Mouse (Mus musculus): ENCODE measurements around the gene Macrod1.

Macrod1 gene

DNA sequence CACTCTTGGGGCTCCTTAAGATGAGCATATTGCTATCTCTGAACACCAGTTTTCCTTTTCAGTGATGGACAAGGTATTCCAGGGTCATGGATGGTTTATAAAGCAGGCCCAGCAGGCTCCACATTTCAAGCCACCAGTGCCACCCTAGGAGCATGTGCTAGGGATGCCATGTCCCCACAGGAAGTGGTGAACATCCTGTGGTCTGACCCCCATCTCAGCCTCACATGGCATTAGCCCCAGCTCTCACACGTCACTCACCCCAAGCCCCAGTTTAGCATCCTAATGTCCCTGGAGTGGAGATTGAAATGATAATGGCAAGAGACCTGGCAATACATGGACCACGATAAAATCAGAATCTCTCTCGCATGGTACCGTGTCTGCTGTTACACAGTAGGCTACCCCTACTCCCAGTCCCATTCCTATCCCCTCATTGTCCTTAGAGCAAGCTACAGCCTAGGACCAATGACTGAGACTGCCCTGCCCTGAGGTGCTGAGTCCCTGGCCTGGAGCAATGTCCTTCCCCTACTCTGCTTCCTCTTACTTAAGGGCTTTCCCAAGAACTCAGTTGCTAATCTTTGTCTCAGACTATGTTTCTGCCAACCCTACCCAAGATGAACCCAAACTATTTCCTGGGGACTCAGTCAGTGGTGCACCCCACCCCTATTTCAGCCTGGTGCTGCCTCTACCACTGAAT is 59.6 kb downstream of the Macrod1 start:
- no peak for DNase-seq

DNA sequence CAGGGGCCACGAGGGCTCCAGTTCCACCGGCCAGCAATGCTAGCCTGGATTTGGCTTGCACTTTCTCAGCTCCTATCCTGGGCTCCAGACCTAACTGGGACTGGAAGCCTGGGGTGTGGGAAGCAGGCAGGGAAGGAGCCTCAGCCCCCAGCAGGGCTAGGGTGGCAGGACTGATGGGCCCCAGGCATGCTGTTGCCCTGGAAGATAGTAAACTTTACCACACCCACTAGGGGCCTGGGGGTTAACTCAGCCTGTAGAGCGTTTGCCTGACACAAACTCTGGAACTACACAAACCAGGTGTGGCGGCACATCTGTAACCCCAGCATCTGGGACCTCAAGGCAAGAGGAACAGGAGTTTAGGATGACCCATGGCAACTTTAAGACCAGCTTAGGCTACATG is 60.5 kb downstream of the Macrod1 start:
- no peak for DNase-seq

DNA sequence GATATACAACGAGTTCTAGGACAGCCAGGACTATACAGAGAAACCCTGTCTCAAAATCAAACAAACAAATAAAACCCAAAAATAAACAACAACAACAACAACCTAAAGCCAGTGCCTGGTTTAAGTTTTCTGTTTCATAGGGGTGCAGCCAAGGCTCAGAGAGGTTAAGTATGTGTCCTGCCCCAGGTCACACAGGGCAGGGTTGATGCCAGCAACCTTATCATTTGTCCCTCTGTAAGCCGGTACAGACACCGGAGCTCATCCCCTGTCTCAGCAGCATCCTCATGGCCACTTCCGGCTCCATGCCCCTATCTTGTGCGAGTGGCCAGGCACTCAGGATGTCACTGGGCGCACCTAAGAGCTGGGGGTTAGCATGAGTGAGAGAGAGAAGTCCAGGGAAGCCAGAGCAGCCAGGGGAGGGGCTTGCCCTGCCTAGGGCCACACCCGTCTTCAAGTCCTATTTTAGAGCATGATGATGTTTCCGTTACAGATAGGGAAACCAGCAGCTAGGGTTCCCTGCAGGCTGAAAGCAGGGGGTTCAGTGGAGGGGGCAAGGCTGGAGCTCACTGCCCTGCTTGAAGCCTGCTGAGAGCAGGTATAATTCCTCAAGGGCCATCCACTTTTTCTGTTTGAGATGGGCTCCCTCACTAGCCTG is 61.2 kb downstream of the Macrod1 start:
- no peak for DNase-seq

DNA sequence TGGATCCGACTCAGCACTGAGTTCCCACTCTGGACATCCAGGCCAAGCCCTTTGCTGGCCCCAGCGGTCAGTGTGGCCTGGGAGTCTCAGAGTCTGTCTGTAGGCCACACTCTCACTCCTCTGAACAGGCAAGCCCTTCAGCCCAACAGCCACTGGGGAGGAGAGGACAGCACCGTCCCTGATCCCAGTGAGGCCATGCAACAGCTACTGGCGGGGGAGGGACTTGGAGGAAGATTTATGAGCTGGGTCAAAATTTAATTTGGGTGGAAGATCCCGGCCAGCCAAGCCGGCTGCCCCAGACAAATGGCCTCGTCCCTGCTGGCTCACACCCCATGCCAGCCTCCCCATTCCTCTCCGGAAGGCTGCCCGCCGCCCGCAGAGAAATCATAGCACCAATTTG is 64.6 kb downstream of the Macrod1 start:
- peak; percentile 61 to 77 for DNase-seq

DNA sequence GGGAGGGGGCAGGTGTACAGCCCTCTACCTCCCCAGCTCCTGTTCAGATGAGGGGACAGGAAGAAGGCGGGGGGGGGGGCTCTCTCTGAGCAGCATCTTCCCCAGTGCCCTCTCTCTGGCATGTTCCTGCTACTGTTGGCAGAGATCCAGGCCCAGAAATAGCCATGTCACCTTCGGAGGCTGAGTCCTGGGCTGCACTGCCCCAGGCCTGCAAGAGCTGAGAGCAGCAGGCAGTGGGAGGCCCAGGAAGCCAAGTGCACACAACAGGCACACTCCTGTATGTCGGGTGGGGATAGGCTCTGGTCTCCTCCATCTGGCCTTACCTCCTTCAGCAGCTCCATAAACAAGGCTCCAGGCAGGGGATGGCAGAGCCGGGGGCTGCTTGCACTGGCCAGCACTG is 65.7 kb downstream of the Macrod1 start:
- DNase-seq, result peak in 1 of 2 experiments; percentile 59

DNA sequence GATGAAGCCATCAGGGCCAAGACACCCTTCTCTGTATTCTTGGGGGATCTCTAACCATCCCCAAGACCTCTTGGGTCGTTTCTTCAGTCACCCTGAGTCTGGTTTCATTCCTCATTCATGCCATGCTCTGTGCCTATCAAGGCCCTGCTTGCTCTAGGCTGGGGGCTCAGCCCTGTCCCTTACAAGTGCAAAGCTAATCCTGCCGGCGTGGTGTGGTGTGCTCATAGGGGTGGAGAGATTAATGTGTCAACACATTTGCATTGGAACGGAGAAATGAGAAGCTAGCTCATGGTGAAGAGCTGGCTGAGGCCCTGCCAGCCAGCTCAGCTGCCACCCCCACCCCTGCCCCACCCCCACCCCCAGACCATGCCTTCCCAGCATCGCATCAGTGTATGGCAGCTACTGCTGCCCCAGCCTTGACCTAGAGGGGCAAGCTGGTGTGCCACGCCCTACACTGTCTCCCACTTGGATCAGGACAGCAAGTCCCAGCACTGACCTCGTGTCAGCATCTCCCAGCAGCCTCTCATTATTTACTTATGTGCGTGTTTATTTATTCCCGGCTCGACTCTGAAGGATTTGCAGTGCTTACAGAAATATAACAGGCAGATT is 66.2 kb downstream of the Macrod1 start:
- DNase-seq, result no peak

DNA sequence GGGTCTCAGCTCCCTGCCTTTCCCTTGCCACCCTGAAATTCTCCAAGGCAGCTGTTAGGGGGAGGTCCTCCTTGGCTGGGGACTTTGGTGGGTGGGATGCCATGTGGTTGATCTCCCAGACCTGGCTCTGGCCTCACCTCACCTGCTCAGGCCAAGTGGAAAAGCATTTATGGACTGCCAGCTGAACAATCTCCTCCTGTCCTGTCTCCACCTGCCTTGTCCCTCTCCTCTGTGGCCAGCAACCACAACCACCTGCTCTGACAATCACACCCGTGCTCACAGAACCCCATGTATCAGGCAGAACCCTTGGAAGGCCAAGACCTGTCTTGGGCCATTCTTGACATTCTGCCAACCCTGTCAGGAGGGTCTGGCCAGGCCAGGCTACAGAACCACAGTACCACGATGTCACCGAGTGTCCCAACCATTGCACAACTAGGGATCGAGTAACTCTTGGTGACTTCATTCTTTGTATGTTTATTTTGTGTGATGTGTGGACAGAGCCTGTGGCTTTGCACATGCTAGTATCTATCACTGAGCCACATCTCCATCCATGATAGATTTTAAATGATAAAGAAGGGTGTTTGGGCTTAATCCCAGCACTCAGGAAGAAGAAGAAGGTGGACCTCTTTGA is 69.0 kb downstream of the Macrod1 start:
- no peak for DNase-seq

DNA sequence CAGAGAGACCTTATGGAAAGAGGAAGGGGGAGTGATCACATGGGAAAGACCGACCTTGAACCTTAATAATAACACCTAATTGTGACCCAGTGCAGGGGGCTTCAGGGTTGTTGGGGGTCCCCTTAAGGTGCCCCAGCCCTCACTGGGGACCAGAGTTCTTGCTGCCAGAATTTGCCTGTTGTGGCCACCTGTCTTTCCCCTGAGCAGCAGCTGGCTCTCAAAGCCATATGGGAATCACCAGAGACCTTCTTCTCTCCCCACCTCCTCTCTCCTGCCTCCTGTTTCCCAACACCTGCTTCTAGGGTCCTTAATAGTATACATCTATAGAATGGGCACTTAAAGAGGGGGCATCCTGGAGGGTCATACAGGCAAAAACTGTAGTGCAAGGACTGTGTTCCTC is 69.6 kb downstream of the Macrod1 start:
- DNase-seq, result no peak

DNA sequence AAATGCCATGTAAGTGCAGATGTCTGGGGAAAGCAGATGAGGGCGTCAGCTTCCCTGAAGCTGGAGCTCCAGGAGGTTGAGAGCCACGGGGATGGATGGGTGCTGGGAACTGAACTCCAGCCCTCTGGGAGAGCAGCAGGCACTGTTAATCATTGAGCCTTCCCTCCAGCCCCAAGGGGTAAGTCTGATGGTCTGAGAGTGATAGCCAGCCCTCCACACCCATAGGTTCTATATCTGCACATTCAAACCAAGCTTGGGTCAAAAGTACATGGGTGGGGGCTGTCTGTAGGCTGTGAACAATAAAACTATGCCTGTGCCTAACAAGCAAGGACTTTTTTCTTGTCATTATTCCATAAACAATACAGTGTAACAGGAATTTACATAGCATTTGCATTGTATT is 70.3 kb downstream of the Macrod1 start:
- DNase-seq, result no peak

DNA sequence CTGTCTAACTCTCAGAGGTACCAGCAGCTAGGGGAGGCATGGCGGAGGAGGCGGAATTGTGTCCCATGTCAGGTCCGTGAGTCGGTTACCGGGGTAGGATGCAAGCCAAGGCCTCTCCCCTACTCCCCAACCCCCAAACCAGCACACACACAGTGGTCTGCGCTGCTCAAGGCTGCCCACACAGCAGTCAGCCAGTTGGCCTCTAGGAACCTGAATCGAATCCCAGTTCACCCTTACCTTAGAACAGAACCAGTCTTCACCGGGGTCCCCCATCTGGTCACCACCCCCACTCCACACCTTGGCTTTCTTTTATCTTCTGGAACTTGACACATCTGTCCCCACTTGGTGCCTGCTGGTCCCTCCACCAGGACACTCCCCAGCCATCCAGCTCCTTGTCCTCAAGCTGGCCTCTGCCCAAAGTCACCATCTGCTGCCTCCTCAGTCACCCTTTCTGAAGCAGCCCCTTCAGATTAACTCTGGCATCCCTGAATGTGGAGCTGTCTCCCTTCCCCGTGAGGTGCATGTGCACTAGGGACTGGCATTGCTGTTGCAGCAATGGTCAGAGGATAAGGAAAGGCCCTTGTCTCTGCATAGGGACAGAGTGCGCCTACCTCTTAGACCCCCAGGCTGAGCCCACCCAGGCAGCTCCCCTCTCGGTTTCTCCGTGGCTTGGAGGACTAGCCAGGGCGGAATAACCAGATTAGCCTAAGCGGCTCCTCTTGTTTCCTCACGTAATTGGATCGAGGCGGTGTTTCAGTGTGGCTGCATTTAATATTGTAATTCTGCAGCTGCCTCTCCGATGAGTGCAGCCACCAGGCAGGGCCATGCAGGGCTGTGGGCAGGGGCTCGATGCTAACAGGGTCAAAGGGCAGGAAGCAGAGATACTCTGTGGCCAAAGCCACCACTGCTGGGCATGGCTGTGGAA is 72.2 kb downstream of the Macrod1 start:
- DNase-seq, result peak; percentile 83 to 87

DNA sequence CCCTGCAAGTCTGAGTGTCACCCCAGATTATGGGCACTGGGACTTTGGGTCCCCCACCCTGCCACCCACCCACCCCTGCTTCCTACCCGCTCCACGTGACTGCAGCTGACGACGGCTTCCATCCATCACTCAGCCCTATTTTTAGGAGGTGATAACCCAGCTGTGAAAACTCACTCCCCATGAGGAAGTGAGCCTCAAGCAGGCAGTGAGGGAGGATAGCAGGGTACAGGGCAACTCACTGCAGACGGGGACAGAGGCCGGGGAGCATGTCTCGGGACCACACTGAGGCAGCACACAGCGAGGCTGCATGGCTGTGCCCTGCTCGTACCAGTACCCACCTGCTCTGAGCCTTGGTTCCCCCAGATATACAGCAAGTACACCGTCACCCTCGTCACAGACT is 73.7 kb downstream of the Macrod1 start:
- DNase-seq, result no peak

DNA sequence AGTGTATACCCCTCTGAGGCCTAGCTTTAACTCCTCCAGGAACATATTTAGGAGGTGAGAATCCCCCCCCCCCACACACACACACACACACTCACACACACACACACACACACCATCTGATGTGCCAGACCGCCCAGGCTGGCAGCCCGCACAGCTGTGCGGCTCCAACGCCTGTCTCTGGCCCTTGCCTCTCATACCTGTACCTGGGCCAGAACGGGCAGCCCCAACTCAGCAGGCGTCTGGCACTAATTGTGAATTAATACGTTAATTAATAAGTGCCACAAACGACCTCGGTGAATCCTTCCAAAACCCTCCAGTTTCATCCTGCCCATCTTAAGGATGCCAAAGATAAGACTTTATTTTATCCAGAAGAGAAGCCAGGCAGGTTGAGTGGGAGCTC is 76.8 kb downstream of the Macrod1 start:
- peak in 1 of 2 experiments; percentile 54 for DNase-seq

DNA sequence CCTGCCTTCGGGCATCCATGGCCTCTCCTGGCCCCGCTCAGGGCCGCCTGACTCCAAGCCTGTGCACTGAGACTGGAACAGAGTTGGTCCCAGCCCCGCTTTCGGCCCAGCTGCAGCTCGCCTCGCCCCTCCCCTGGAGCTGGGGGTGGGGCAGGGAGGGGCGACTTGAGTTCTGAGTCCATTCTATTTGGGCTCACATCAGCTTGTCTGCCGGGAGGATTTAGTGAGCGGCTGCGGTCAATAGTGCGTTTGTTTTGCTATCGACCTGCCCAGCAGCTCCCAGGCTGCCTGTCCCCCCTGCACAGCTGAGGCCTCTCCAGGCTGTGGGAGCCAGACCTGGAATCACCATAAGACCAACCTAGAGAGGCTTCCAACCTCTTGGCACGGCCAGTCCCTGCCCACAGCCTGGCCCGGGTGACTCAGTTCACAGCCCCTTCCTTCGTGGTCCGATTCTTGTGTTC is 78.1 kb downstream of the Macrod1 start:
- peak in 1 of 2 experiments; percentile 46 for DNase-seq

DNA sequence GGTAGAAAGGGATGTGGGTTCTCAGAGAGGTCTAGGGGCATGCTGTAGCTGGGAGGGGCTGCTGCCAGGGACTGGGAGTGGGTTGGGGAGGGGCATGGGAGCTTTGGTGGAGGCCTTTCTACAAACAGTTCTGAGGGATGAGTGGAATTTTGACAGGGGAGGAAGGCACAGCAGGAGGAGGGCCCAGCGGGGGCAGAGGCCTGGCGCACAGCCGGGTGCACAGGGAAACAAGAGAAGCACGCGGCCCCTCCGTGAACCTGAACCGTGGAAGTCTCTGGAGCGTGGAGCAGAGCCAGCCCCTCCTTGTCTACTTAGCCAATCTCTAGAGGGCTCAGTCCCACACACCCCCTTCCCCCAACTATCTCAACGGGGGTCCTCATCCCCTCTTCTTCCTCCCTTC is 78.9 kb downstream of the Macrod1 start:
- DNase-seq, result peak; percentile 52 to 63

DNA sequence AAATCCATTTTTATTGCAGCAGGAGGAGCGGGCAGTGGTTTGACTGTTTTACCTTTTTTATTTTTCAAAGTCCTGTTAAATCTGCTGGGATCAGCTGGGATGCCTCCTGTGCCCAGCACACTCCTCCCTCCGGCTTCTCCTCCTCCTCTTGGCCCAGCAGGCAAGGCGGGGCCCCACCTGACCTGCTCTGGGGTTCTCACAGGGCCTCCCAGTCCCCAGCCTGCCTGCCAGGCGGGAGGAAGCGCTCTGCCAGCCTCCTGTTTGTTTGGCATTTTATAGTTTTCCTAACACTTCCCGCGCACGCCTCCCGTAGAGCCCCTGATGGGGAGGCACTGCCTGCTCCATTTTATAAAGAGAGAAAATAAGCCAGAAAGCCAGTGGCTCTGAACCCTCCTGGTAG is 79.4 kb downstream of the Macrod1 start:
- DNase-seq, result peak; percentile 78 to 83

DNA sequence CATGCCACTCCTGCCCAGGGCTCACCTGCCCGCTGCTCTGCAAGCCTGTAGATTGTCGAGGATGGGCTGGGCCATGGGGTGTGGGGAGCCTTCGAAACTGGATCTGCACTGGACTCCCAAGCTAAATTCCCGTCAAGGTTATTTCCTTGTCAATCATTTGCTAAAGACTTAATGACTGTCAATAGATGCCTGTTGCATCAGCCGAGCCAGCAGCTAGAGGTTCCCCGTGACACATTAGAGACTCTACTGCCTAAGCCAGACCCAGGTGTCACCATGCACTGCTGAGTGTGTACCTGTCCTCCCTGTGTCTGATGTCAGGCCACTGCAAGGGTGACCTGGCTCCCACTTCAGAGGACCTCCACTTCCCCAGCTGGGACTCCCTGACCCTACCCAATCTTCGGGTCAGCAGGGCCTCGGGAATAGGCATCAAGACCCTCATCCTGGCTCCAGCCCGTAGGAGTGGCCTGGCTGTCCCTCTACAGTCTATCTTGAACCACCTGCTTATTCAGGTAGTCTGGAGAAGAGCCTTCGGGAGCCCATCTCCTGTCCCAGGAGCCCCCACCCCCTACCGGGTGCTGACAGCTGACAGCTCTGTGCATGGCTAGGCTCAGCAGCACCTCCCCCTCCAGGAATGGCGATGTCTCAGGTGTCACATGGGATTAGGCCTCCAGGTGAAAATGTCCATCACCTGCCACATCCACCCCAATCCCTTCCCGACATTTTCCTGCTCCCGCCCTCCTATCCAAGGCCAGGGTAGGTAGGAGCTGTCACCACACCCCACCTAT is 80.3 kb downstream of the Macrod1 start:
- DNase-seq, result peak in 1 of 2 experiments; percentile 42

DNA sequence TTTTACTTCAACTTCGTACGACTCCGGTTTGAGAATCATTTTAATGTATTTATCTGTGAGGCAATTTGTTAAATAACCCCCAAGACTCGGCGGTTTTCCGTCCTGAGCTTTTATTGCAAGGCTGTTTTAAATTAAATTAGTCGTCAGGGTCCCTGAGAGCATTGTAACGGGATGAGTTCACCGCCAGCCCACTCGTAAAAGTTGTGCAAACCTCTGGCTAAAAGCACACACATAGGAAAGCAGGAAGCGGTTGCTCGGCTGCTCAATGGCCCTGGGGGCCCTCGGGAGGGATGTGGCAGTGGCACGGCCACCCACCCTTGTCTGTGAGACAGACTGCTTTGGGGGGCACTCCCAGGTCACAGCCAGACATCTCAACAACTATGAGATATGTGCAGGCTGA is 81.7 kb downstream of the Macrod1 start:
- DNase-seq, result no peak

DNA sequence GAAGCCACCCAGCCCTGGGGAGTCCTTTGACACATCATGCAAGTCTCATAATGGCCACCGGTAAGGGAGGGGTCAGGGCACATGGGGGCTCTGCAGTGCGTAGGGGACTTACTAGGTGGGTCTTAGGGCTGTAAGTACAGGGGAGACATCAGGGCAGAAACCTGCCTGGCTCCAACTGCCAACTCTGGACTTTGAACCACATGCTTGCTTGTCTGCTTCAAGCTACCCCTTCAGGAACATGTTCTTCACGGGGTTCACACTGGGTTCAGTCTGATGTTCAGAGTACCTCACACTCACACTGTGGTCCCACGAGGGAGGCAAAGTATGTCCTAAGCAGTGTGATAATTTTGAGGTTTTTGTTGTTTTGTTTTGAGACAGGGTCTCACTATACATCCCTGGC is 82.7 kb downstream of the Macrod1 start:
- no peak for DNase-seq

DNA sequence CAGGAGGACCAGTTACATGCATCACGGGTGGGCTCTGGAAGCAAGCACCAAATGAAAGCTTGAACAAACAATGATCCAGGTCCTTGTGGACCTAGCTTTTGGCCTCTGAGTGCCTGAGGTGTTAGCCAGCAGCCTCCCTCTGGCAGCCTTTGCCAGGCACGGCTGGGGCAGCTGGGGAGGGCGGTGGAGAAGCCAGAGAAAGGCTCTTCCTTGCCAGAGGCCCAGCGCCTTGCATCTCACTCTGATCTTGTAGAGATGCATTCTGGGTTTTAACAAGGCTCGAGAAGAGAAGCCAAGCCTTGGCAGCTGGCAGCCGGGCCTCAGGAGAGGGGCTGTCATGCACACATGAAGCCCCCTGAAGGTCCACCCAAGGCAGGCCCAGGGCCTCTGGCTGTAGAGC is 83.8 kb downstream of the Macrod1 start:
- no peak for DNase-seq

DNA sequence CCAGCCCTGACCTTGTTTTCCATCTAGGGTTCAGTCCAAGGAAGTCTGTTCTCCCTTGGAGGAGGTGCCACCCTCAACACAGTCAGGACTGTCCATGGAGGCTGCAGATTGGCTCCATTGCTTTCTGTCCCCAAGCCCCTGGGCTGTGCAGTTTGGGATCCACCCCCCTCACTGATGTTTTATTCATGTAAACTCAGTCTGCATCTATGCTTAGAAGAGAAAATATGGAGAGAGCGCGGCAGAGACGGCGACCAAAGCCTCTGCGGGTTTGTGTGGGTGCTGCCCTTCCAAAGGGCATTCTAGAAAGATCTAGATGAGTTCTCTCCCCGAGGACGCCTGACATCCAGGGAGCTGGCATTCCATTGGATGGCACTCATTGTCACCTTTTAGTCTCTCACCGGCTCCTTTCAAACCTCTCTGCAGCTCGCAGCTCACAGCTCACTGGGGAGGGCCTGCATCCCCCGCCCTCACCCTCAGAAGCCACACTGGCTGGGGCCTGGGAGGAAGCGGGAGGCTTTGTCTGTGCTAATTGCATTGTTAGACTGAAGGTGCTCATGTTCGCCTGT is 84.3 kb downstream of the Macrod1 start:
- no peak for DNase-seq

DNA sequence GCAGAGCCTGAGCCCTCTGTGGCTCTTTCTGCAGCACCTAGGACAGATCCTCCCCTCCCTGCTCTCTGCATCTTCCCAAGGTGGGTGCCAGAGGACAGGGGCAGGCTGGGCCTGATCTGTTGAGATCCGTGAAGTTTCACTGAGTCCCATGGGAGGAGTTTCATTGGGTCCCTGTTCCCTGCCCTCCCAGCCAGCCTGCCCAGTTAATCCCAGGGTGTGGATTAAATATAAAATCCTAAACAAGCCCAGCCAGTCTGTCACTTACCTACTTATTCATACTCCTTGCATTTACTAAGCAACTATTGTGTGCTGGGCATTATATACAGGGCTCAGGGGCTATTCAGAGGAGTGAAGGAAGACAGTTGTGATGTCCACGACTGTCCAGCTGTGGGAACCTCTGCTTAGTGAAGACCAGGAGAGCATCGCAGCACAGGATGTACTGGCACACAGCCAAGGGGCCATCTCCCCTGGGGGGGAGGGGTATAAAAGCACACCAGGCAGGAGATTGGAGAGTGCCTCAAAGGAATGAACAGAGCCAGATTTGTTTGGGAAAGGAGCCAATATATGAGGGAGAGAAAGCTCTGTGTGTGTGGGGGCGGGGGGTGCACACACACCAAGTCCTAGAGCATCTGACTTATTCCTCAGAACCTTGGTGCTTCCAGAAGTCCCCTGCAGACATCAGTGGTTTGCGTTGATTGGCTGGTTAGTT is 85.8 kb downstream of the Macrod1 start:
- DNase-seq, result no peak

All from cerebellum, postnatal 25 days (tissue).